Mouse (Mus musculus) liver, embryonic 12.5 days (tissue): ENCODE data around the gene Zfp467. TPM values are rescaled to one million over a fixed set of nuclear protein-coding genes. Genes with fewer than 3 reads are reported as not detected.

Experiments
- ATAC-seq: fragments of 200-750 bp; cut with Nextera tagmentation; 2 replicates; pipeline ENCODE4 v1.8.0; 2017; ENCODE audit warnings: moderate number of reproducible peaks, mild to moderate bottlenecking, moderate library complexity
- H3K27ac ChIP-seq: fragments of 300-500 bp; sonication (generic); 2 replicates; pipeline ENCODE4 v1.5.1; 2016; ENCODE audit warnings: mild to moderate bottlenecking
- H3K27me3 ChIP-seq: fragments of 300-500 bp; sonication (generic); replicated peaks from 2 replicates; pipeline ENCODE4 v1.6.1; 2016; ENCODE audit warnings: mild to moderate bottlenecking, moderate library complexity
- H3K36me3 ChIP-seq: fragments of 300-500 bp; sonication (generic); 2 replicates; pipeline ENCODE4 v1.6.1; 2016; ENCODE audit warnings: mild to moderate bottlenecking, moderate library complexity
- H3K4me1 ChIP-seq: fragments of 300-500 bp; sonication (generic); 2 replicates; pipeline ENCODE4 v1.6.1; 2016
- H3K4me2 ChIP-seq: fragments of 300-500 bp; sonication (generic); 2 replicates; pipeline ENCODE4 v1.6.1; 2016; ENCODE audit warnings: mild to moderate bottlenecking, moderate library complexity
- H3K4me3 ChIP-seq: fragments of 300-500 bp; sonication (generic); 2 replicates; pipeline ENCODE4 v1.5.1; 2016; ENCODE audit warnings: mild to moderate bottlenecking, moderate library complexity
- H3K9ac ChIP-seq: fragments of 300-500 bp; sonication (generic); 2 replicates; pipeline ENCODE4 v1.6.1; 2016; ENCODE audit warnings: mild to moderate bottlenecking, moderate library complexity
- H3K9me3 ChIP-seq: fragments of 300-500 bp; sonication (generic); replicated peaks from 2 replicates; pipeline ENCODE4 v1.6.1; 2016; ENCODE audit warnings: mild to moderate bottlenecking, moderate library complexity
- WGBS: fragments of 180-500 bp; shearing (Covaris S2); methylation state at CpG from one replicate; pipeline ENCODE4 v1.1.7; 2016; ENCODE audit not compliant: insufficient replicate concordance; 5-methylcytosine and 5-hydroxymethylcytosine counted together
- polyA plus RNA-seq: library from polyadenylated mRNA; unstranded; fragments of >200 nt; fragmentation: Nextera tagmentation; extraction: Ambion mirVana; gene quantifications from 2 replicates; pipeline ENCODE4 v1.2.1, GENCODE M21; 2016

Gene Zfp467
- polyA plus RNA-seq, 1 experiment from 2014 or later = 3.9 TPM

- H3K27me3 ChIP-seq = peaks cover 4% of the 10 kb centered on the region; the same call in 1 of the 2 replicates
- H3K4me2 ChIP-seq = no peak overlapping the region
- H3K4me1 ChIP-seq = no peaks in the 10 kb centered on the region
- no peak for ATAC-seq
- H3K4me3 ChIP-seq = no peak overlapping the region
- H3K36me3 ChIP-seq = no peaks in the 10 kb centered on the region
- no peak overlapping the region for H3K9ac ChIP-seq
- H3K27ac ChIP-seq = no peak overlapping the region
- WGBS = 66% methylated on average over 3 of the region's 3 CpGs
- no peaks in the 10 kb centered on the region for H3K9me3 ChIP-seq
Observed at GRCm38 (mm10) chr6:48452771-48453170, 7.1 kb upstream of the Zfp467 start.

GRCm38 (mm10) chr6:48452151-48452550 lies 6.5 kb upstream of the Zfp467 start:
- no peak for ATAC-seq
- Histone ChIP-seq H3K4me1 (no peaks in the 10 kb centered on the region), H3K9ac (no peak overlapping the region), H3K9me3 (no peaks in the 10 kb centered on the region), H3K27me3 (peaks cover 9% of the 10 kb centered on the region), H3K36me3 (no peaks in the 10 kb centered on the region), H3K4me3 (no peak overlapping the region), H3K27ac (no peak overlapping the region), H3K4me2 (no peak overlapping the region)
- WGBS = 33% methylated on average over 1 of the region's 1 CpGs

- peaks cover 16% of the 10 kb centered on the region; the same call in 1 of the 2 replicates for H3K4me1 ChIP-seq
- H3K9ac ChIP-seq = no peak overlapping the region
- WGBS = 24% methylated on average over 7 of the region's 7 CpGs
- no peak overlapping the region for H3K4me3 ChIP-seq
- ATAC-seq = no peak
- H3K9me3 ChIP-seq = no peaks in the 10 kb centered on the region
- H3K27ac ChIP-seq = no peak overlapping the region
- peaks cover 44% of the 10 kb centered on the region for H3K27me3 ChIP-seq
- H3K36me3 ChIP-seq = no peaks in the 10 kb centered on the region
- no peak overlapping the region for H3K4me2 ChIP-seq
Observed at GRCm38 (mm10) chr6:48448527-48448926, 2.9 kb upstream of the Zfp467 start.

- H3K36me3 ChIP-seq = no peaks in the 10 kb centered on the region
- ATAC-seq = no peak
- H3K4me1 ChIP-seq = peaks cover 21% of the 10 kb centered on the region; the same call in 1 of the 2 replicates
- H3K27ac ChIP-seq = no peak within 1 kb of the TSS
- H3K27me3 ChIP-seq = peaks cover 44% of the 10 kb centered on the region
- H3K9me3 ChIP-seq = no peaks in the 10 kb centered on the region
- 36% methylated on average over 1 of the region's 1 CpGs for WGBS
- H3K4me3 ChIP-seq = no peak within 1 kb of the TSS
- no peak within 1 kb of the TSS for H3K4me2 ChIP-seq
- no peak within 1 kb of the TSS for H3K9ac ChIP-seq
Observed at GRCm38 (mm10) chr6:48447929-48448328, 2.3 kb upstream of the Zfp467 start, which contains the start of gene Sspo. Sspo (plus strand) TSS chr6:48448229.

- Histone ChIP-seq H3K9me3 (0 out of 2 replicates have a peak, but pooled peaks cover 7% of the 10 kb centered on the region), H3K4me2 (no peak overlapping the region), H3K4me3 (no peak overlapping the region), H3K9ac (no peak overlapping the region), H3K4me1 (peaks cover 21% of the 10 kb centered on the region; the same call in 1 of the 2 replicates), H3K27me3 (peaks cover 44% of the 10 kb centered on the region), H3K36me3 (peaks cover 8% of the 10 kb centered on the region), H3K27ac (no peak overlapping the region)
- ATAC-seq = no peak
- WGBS = 75% methylated on average over 3 of the region's 3 CpGs
Observed at GRCm38 (mm10) chr6:48446896-48447295, 1.3 kb upstream of the Zfp467 start.

GRCm38 (mm10) chr6:48446256-48446655 lies 631 bp upstream of the Zfp467 start:
- Histone ChIP-seq H3K4me2 (peak overlapping the region; percentile 90), H3K9ac (0 out of 2 replicates have a peak overlapping the region, but pooled peaks have one; percentile 6), H3K4me3 (peak overlapping the region; percentile 65; the same call in 1 of the 2 replicates), H3K36me3 (peaks cover 14% of the 10 kb centered on the region), H3K27me3 (peaks cover 44% of the 10 kb centered on the region), H3K9me3 (0 out of 2 replicates have a peak, but pooled peaks cover 8% of the 10 kb centered on the region), H3K4me1 (peaks cover 21% of the 10 kb centered on the region; the same call in 1 of the 2 replicates), H3K27ac (no peak overlapping the region)
- ATAC-seq = no peak
- 47% methylated on average over 3 of the region's 3 CpGs for WGBS

- ATAC-seq = peak; percentile 53
- 1% methylated on average over 32 of the region's 34 CpGs for WGBS
- Histone ChIP-seq H3K4me3 (peak overlapping the region; percentile 65), H3K4me1 (peaks cover 26% of the 10 kb centered on the region; the same call in 1 of the 2 replicates), H3K27ac (peak overlapping the region; percentile 49), H3K4me2 (peak overlapping the region; percentile 90), H3K9ac (peak overlapping the region; percentile 69), H3K27me3 (peaks cover 47% of the 10 kb centered on the region), H3K9me3 (0 out of 2 replicates have a peak, but pooled peaks cover 8% of the 10 kb centered on the region), H3K36me3 (peaks cover 18% of the 10 kb centered on the region)
Observed at GRCm38 (mm10) chr6:48444310-48445180, 1.1 kb downstream of the Zfp467 start.

GRCm38 (mm10) chr6:48443592-48444309 lies 1.9 kb downstream of the Zfp467 start:
- peak; percentile 75 for ATAC-seq
- peaks cover 24% of the 10 kb centered on the region for H3K36me3 ChIP-seq
- peaks cover 53% of the 10 kb centered on the region for H3K27me3 ChIP-seq
- 6% methylated on average over 19 of the region's 19 CpGs for WGBS
- 0 out of 2 replicates have a peak, but pooled peaks cover 8% of the 10 kb centered on the region for H3K9me3 ChIP-seq
- peak overlapping the region; percentile 90 for H3K4me2 ChIP-seq
- H3K4me3 ChIP-seq = peak overlapping the region; percentile 65
- H3K27ac ChIP-seq = peak overlapping the region; percentile 40; the same call in 1 of the 2 replicates
- H3K9ac ChIP-seq = no peak overlapping the region; the same call in 1 of the 2 replicates
- peaks cover 31% of the 10 kb centered on the region; the same call in 1 of the 2 replicates for H3K4me1 ChIP-seq

- Histone ChIP-seq H3K9ac (no peak overlapping the region), H3K4me3 (no peak overlapping the region), H3K27me3 (peaks cover 48% of the 10 kb centered on the region), H3K4me1 (peaks cover 31% of the 10 kb centered on the region; the same call in 1 of the 2 replicates), H3K27ac (no peak overlapping the region), H3K36me3 (peaks cover 35% of the 10 kb centered on the region), H3K9me3 (0 out of 2 replicates have a peak, but pooled peaks cover 8% of the 10 kb centered on the region), H3K4me2 (no peak overlapping the region)
- 29% methylated on average over 14 of the region's 14 CpGs for WGBS
- ATAC-seq = no peak
Observed at GRCm38 (mm10) chr6:48440306-48441014, 5.2 kb downstream of the Zfp467 start.

- H3K9ac ChIP-seq = no peak overlapping the region
- peaks cover 35% of the 10 kb centered on the region for H3K36me3 ChIP-seq
- peaks cover 40% of the 10 kb centered on the region for H3K27me3 ChIP-seq
- no peak overlapping the region for H3K27ac ChIP-seq
- ATAC-seq = no peak
- H3K4me3 ChIP-seq = no peak overlapping the region
- H3K4me1 ChIP-seq = peaks cover 26% of the 10 kb centered on the region; the same call in 1 of the 2 replicates
- H3K4me2 ChIP-seq = no peak overlapping the region
- H3K9me3 ChIP-seq = 0 out of 2 replicates have a peak, but pooled peaks cover 8% of the 10 kb centered on the region
Observed at GRCm38 (mm10) chr6:48439654-48440053, 6.0 kb downstream of the Zfp467 start.

GRCm38 (mm10) chr6:48438475-48439125 lies 7.0 kb downstream of the Zfp467 start:
- peaks cover 20% of the 10 kb centered on the region; the same call in 1 of the 2 replicates for H3K4me1 ChIP-seq
- H3K9ac ChIP-seq = no peak overlapping the region
- WGBS = 62% methylated on average over 55 of the region's 55 CpGs
- peaks cover 35% of the 10 kb centered on the region for H3K36me3 ChIP-seq
- H3K4me3 ChIP-seq = no peak overlapping the region
- H3K27me3 ChIP-seq = peaks cover 30% of the 10 kb centered on the region
- H3K4me2 ChIP-seq = peak overlapping the region; percentile 12; the same call in 1 of the 2 replicates
- H3K9me3 ChIP-seq = 0 out of 2 replicates have a peak, but pooled peaks cover 8% of the 10 kb centered on the region
- no peak for ATAC-seq
- H3K27ac ChIP-seq = no peak overlapping the region
